17 mouse cellular contexts compared by ENCODE assay signal in the genomic region with DNA sequence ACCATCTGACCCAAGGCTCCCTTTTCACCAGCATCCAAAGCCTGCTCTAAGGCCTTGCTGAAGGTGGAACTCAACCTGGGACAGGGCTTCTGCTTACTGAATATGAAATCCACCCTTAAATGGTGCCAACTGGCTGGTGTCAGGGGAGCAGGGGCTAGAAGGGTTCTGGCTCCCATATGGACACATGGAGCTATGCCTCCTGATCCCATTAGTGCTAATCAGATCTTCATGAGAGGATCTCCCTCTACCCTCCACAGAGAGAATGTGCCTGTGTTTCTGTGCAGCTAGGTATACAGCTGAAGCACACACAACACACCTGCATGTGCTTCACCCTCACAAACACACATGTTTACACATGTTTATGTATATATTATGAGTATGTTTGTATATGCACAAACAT. TPM values are rescaled to one million over a fixed set of nuclear protein-coding genes. Genes with fewer than 3 reads are reported as not detected.
"Had no signal": no experiment of that assay in that cellular context is flagged by ENCODE, and none has a peak within 500 bp of the region (broad histone marks: within the 10 kb centered on the region; RNA-seq: fewer than 3 reads in every experiment).

No protein-coding gene starts in this region.

- DNase-seq: left cerebral cortex, postnatal 4 days; liver; liver, embryonic 13.5 days; liver, postnatal 0 days; lung, adult 18-20 months; lung, adult 2 months; lung, embryonic 14.5 days; lung, postnatal 10 days; lung, postnatal 14 days; lung, postnatal 36 days; lung, postnatal 4 days; midbrain, embryonic 14.5 days had no signal

RNA-seq across cellular contexts. Expression of a gene that starts 20.9 kb away (rescaled TPM):
- total RNA-seq: left cerebral cortex, postnatal 10 days; left cerebral cortex, postnatal 4 days; megakaryocyte progenitor cell, adult 5-6 weeks; megakaryocyte, adult 5-6 weeks; megakaryocyte-erythroid progenitor cell, adult 5-6 weeks; monocyte, adult 5-6 weeks had no signal
